Mouse (Mus musculus): Measurements from ENCODE around the gene C77080. TPM values are rescaled to one million over a fixed set of nuclear protein-coding genes. Genes with fewer than 3 reads are reported as not detected.
A peak's percentile ranks its signal among the peaks of the same experiment; 100 is the strongest.

C77080 gene
- polyA plus RNA-seq, 1 experiment from 2014 or later, result 4.5 TPM

GRCm38 (mm10) chr4:129260678-129261077, 526 bp downstream of the C77080 start:
- H3K4me3 ChIP-seq (ENCODE audit: low read depth, low read length), result no peak overlapping the region
- no peak for ATAC-seq (ENCODE audit: low read depth)
- H3K27ac ChIP-seq (ENCODE audit: low read depth, low read length), result peak overlapping the region; percentile 29; the same call in 1 of the 2 replicates
- H3K9ac ChIP-seq (replicated peaks; ENCODE audit: low read depth, low read length), result no peak overlapping the region
- H3K9me3 ChIP-seq (ENCODE audit: control insufficient read depth, low read length), result no peaks in the 10 kb centered on the region
- H3K4me1 ChIP-seq (ENCODE audit: control insufficient read depth, insufficient read depth, low read length), result 0 out of 2 replicates have a peak, but pooled peaks cover 3% of the 10 kb centered on the region
- no peaks in the 10 kb centered on the region for H3K36me3 ChIP-seq (ENCODE audit: control insufficient read depth, insufficient read depth, low read length)
- no peak overlapping the region for H3K4me2 ChIP-seq (ENCODE audit: low read depth, low read length)
- 18% methylated on average over 6 of the region's 6 CpGs for WGBS
- H3K27me3 ChIP-seq (ENCODE audit: control insufficient read depth, insufficient read depth, low read length), result no peaks in the 10 kb centered on the region

GRCm38 (mm10) chr4:129259101-129259500, 2.1 kb downstream of the C77080 start:
- 0 out of 2 replicates have a peak, but pooled peaks cover 3% of the 10 kb centered on the region for H3K4me1 ChIP-seq (ENCODE audit: control insufficient read depth, insufficient read depth, low read length)
- H3K27me3 ChIP-seq (ENCODE audit: control insufficient read depth, insufficient read depth, low read length), result no peaks in the 10 kb centered on the region
- H3K9ac ChIP-seq (replicated peaks; ENCODE audit: low read depth, low read length), result no peak overlapping the region
- WGBS, result 73% methylated on average over 4 of the region's 4 CpGs
- ATAC-seq (ENCODE audit: low read depth), result no peak
- no peak overlapping the region for H3K4me2 ChIP-seq (ENCODE audit: low read depth, low read length)
- no peaks in the 10 kb centered on the region for H3K36me3 ChIP-seq (ENCODE audit: control insufficient read depth, insufficient read depth, low read length)
- no peak overlapping the region for H3K4me3 ChIP-seq (ENCODE audit: low read depth, low read length)
- H3K27ac ChIP-seq (ENCODE audit: low read depth, low read length), result no peak overlapping the region
- H3K9me3 ChIP-seq (ENCODE audit: control insufficient read depth, low read length), result no peaks in the 10 kb centered on the region

DNA sequence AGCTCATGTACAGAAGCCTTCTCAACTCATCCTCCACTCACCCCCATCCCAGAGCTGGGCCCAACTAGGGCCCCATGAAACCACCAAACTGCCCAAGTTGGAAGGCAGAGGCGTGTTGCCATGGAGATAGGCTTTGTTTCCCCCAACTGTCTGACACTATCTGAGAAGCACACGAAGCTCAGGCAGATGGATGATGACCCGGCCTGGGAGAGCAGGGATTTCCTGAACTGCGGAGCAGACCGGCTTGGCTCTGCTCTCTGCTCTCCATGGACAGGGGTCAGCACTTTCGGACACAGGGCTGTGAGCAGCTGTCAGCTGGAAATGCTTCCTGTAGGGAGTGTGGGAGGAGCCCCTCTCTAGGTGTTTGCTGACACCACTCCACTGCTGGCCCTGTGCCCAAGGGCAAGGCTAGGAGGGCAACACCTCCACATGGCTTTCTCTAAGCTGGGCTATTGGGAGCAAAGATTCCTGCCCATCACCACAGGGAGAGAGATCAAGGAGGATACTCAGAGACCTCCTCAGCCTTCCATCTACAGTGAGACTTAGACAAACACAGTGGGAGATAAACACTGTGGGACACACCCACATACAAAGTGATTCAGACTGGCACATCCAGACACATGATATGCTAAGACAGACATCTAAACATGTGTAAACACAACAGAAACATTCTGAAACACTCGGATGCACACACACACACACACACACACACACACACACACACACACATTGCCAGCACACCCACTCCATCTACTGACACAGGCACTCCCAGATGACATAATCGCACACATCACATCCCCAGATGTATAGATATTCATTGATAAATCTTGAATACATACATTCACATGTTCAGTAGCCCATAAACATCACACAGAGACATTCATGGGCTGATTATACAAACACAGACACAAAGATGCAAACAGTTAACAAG, 4.5 kb downstream of the C77080 start:
- H3K36me3 ChIP-seq (ENCODE audit: control insufficient read depth, insufficient read depth, low read length), result no peaks in the 10 kb centered on the region
- ATAC-seq (ENCODE audit: low read depth), result no peak
- 32% methylated on average over 8 of the region's 8 CpGs for WGBS
- peaks cover 4% of the 10 kb centered on the region; the same call in 1 of the 2 replicates for H3K4me1 ChIP-seq (ENCODE audit: control insufficient read depth, insufficient read depth, low read length)
- H3K4me3 ChIP-seq (ENCODE audit: low read depth, low read length), result no peak overlapping the region
- no peaks in the 10 kb centered on the region for H3K9me3 ChIP-seq (ENCODE audit: control insufficient read depth, low read length)
- H3K4me2 ChIP-seq (ENCODE audit: low read depth, low read length), result no peak overlapping the region
- no peaks in the 10 kb centered on the region for H3K27me3 ChIP-seq (ENCODE audit: control insufficient read depth, insufficient read depth, low read length)
- H3K27ac ChIP-seq (ENCODE audit: low read depth, low read length), result no peak overlapping the region
- no peak overlapping the region; the same call in 1 of the 2 replicates for H3K9ac ChIP-seq (replicated peaks; ENCODE audit: low read depth, low read length)

DNA sequence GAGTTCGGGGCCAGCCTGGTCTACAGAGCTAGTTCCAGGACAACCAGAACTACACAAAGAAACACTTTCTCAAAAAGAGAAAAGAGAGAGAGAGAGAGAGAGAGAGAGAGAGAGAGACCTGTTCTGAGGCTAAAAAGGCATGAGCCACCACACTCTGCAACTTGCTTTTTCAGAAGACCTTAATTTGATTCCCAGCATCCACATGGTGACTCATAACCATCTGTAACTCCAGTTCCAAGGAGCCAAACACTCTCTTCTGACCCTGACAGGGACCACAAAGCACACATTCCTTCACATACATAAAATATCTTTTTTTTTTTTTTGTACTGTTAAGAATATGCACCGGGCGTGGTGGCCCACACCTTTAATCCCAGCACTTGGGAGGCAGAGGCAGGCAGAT, 6.6 kb downstream of the C77080 start:
- peaks cover 15% of the 10 kb centered on the region; the same call in 1 of the 2 replicates for H3K4me1 ChIP-seq (ENCODE audit: control insufficient read depth, insufficient read depth, low read length)
- H3K9me3 ChIP-seq (ENCODE audit: control insufficient read depth, low read length), result no peaks in the 10 kb centered on the region
- no peaks in the 10 kb centered on the region for H3K36me3 ChIP-seq (ENCODE audit: control insufficient read depth, insufficient read depth, low read length)
- 95% methylated on average over 3 of the region's 3 CpGs for WGBS
- no peak overlapping the region for H3K4me2 ChIP-seq (ENCODE audit: low read depth, low read length)
- no peak overlapping the region for H3K9ac ChIP-seq (replicated peaks; ENCODE audit: low read depth, low read length)
- ATAC-seq (ENCODE audit: low read depth), result no peak
- no peak overlapping the region for H3K4me3 ChIP-seq (ENCODE audit: low read depth, low read length)
- no peak overlapping the region for H3K27ac ChIP-seq (ENCODE audit: low read depth, low read length)
- no peaks in the 10 kb centered on the region; the same call in 1 of the 2 replicates for H3K27me3 ChIP-seq (ENCODE audit: control insufficient read depth, insufficient read depth, low read length)

DNA sequence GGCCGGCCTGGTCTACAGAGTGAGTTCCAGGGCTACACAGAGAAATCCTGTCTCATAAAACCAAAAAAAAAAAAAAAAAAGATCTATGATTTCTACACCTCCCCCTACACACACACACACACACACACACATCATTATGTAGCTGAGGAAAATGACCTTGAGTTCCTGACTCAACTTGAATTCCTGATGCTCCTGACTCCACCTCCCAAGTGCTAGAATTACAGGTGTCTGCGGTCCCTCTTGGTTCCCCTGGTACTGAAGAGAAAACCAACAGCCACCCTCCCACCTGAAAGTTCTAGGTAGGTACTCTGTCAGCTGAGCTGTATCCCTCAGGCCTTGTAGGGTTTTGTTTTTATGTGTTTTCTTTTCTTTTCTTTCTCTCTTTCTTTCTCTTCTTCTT, 8.7 kb downstream of the C77080 start:
- no peak overlapping the region for H3K9ac ChIP-seq (replicated peaks; ENCODE audit: low read depth, low read length)
- no peaks in the 10 kb centered on the region for H3K36me3 ChIP-seq (ENCODE audit: control insufficient read depth, insufficient read depth, low read length)
- H3K4me3 ChIP-seq (ENCODE audit: low read depth, low read length), result no peak overlapping the region
- peaks cover 19% of the 10 kb centered on the region; the same call in 1 of the 2 replicates for H3K4me1 ChIP-seq (ENCODE audit: control insufficient read depth, insufficient read depth, low read length)
- no peak overlapping the region for H3K27ac ChIP-seq (ENCODE audit: low read depth, low read length)
- H3K9me3 ChIP-seq (ENCODE audit: control insufficient read depth, low read length), result no peaks in the 10 kb centered on the region
- WGBS, result 81% methylated on average over 2 of the region's 2 CpGs
- no peak for ATAC-seq (ENCODE audit: low read depth)
- no peak overlapping the region for H3K4me2 ChIP-seq (ENCODE audit: low read depth, low read length)
- peaks cover 3% of the 10 kb centered on the region for H3K27me3 ChIP-seq (ENCODE audit: control insufficient read depth, insufficient read depth, low read length)

- peak overlapping the region; percentile 11; the same call in 1 of the 2 replicates for H3K4me2 ChIP-seq (ENCODE audit: low read depth, low read length)
- no peak overlapping the region for H3K4me3 ChIP-seq (ENCODE audit: low read depth, low read length)
- under 1% methylated on average over 15 of the region's 15 CpGs for WGBS
- H3K36me3 ChIP-seq (ENCODE audit: control insufficient read depth, insufficient read depth, low read length), result no peaks in the 10 kb centered on the region
- no peak overlapping the region for H3K9ac ChIP-seq (replicated peaks; ENCODE audit: low read depth, low read length)
- peaks cover 5% of the 10 kb centered on the region for H3K27me3 ChIP-seq (ENCODE audit: control insufficient read depth, insufficient read depth, low read length)
- no peaks in the 10 kb centered on the region for H3K9me3 ChIP-seq (ENCODE audit: control insufficient read depth, low read length)
- H3K4me1 ChIP-seq (ENCODE audit: control insufficient read depth, insufficient read depth, low read length), result peaks cover 18% of the 10 kb centered on the region; the same call in 1 of the 2 replicates
- ATAC-seq (ENCODE audit: low read depth), result peak; percentile 21; the same call in 1 of the 2 replicates
- H3K27ac ChIP-seq (ENCODE audit: low read depth, low read length), result no peak overlapping the region
Measured at GRCm38 (mm10) chr4:129251482-129252125, 9.6 kb downstream of the C77080 start.

- H3K4me2 ChIP-seq (ENCODE audit: low read depth, low read length), result peak overlapping the region; percentile 11; the same call in 1 of the 2 replicates
- H3K27ac ChIP-seq (ENCODE audit: low read depth, low read length), result no peak overlapping the region
- peaks cover 5% of the 10 kb centered on the region for H3K27me3 ChIP-seq (ENCODE audit: control insufficient read depth, insufficient read depth, low read length)
- peaks cover 16% of the 10 kb centered on the region; the same call in 1 of the 2 replicates for H3K4me1 ChIP-seq (ENCODE audit: control insufficient read depth, insufficient read depth, low read length)
- no peaks in the 10 kb centered on the region for H3K9me3 ChIP-seq (ENCODE audit: control insufficient read depth, low read length)
- H3K4me3 ChIP-seq (ENCODE audit: low read depth, low read length), result no peak overlapping the region
- no peak overlapping the region for H3K9ac ChIP-seq (replicated peaks; ENCODE audit: low read depth, low read length)
- WGBS, result 16% methylated on average over 15 of the region's 15 CpGs
- H3K36me3 ChIP-seq (ENCODE audit: control insufficient read depth, insufficient read depth, low read length), result no peaks in the 10 kb centered on the region
- ATAC-seq (ENCODE audit: low read depth), result no peak
Measured at GRCm38 (mm10) chr4:129250759-129251481, 10.3 kb downstream of the C77080 start.

DNA sequence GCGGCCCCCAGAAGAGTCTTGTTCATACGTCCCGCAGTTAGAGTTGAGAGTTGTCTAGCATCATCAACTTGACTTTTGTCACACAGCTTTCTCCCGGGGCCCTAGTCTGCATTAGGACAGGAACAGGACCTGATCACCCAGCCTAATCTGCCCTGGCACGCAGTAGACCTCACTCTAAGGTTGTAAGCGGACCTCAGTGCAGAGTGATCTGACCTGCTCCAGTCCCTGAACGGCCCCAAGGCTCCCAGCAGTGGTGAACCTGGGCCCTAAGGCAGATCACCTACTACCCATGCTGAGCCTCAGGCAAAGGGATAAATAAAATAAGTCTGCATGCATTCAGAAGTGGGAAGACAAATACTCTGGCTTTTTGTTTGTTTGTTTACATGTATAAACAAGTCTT, 11.9 kb downstream of the C77080 start:
- H3K27ac ChIP-seq (ENCODE audit: low read depth, low read length), result no peak overlapping the region
- WGBS, result 31% methylated on average over 7 of the region's 7 CpGs
- peaks cover 16% of the 10 kb centered on the region; the same call in 1 of the 2 replicates for H3K4me1 ChIP-seq (ENCODE audit: control insufficient read depth, insufficient read depth, low read length)
- no peak overlapping the region for H3K4me2 ChIP-seq (ENCODE audit: low read depth, low read length)
- no peak overlapping the region for H3K4me3 ChIP-seq (ENCODE audit: low read depth, low read length)
- no peak for ATAC-seq (ENCODE audit: low read depth)
- no peaks in the 10 kb centered on the region for H3K9me3 ChIP-seq (ENCODE audit: control insufficient read depth, low read length)
- peaks cover 5% of the 10 kb centered on the region for H3K27me3 ChIP-seq (ENCODE audit: control insufficient read depth, insufficient read depth, low read length)
- no peaks in the 10 kb centered on the region for H3K36me3 ChIP-seq (ENCODE audit: control insufficient read depth, insufficient read depth, low read length)
- no peak overlapping the region for H3K9ac ChIP-seq (replicated peaks; ENCODE audit: low read depth, low read length)

All from neural tube, embryonic 14.5 days (tissue).